Mouse (Mus musculus): ENCODE results near the gene Ofd1. TPM values are rescaled to one million over a fixed set of nuclear protein-coding genes. Genes with fewer than 3 reads are reported as not detected.

Ofd1 gene
- total RNA-seq, 2 experiments from 2014 or later: 0.77 to 5.5 TPM

DNA sequence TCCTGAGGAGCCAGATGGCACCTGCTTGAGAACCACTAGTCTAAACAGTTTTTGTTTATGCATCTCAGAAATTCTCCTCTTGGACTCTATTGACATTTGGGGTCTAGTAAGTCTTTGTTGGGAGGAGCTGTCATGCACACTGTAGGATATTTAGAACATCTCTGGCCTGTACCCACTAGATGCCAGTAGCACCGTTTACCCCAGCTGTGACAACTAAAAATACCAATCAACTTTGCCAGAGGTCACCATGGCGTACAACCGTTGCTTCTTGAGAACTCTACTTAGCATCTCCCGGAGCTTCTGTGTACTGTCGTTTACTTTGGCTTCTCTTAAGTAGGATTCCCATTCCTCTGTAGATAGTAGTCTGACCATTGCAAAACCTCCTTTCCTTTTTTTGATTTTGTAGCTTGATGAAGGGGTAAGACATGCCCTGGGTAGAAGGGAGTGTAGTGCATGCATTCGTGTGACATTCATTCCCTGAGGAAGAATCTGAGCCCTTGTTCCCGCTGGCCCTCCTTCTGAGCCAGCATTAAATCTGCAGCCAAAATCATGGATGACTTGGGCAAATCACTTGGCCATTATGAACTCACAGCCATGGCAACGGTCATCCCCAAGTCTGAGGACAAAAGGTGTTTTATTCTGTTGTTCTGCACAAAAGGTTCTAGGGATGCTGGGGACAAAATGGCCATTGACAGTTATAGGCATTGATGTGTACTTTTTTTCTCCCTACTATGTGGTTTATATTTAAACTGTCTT lies 74.9 kb downstream of the Ofd1 start:
- ATAC-seq (replicated peaks; ENCODE audit: low FRiP score, poor library complexity, severe bottlenecking): no peak

DNA sequence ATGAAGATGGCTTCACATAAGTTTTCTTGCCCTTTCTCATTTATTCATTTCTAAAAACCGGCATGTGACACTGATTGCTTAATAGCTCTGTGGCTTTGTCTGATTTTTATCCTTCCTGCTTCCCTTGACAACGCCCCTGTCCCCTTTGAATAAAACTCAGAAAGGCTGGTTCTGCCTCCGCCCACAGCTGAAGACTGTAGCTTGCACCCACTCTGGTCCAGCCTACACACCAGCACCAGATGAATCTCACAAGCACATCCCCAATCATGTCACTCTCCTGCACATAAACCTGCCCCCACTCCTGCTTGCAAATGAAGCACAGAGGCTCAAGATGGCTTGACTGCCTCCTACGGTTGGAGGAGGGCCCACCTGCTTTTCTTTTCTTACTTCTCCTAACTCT lies 80.0 kb downstream of the Ofd1 start:
- no peak for ATAC-seq (replicated peaks; ENCODE audit: low FRiP score, poor library complexity, severe bottlenecking)

DNA sequence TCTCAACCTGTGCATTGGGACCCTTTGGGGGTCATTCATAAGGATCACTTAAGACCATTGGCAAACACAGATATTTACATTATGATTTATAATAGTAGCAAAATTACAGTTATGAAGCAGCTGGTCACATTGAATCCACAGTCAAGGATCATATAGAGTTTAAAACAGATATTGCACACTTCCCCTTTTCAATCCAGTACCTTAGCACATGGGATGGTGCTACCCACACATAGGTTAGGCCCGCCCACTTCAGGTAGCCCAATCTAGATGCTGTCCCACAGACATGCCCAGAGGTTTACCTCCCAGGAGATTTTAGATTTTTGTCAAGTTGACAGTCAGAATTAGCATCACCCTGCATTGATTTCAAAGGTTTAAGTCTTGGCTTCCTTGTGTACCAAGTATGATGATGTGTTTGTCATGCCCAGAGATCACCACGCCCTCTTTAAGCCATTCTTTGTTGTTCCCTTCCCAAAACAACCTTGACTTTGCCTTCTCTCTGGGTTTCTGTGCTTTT lies 80.5 kb downstream of the Ofd1 start:
- no peak for ATAC-seq (replicated peaks; ENCODE audit: low FRiP score, poor library complexity, severe bottlenecking)

GRCm38 (mm10) chrX:166358955-166359354 lies 81.5 kb downstream of the Ofd1 start:
- ATAC-seq (replicated peaks; ENCODE audit: low FRiP score, poor library complexity, severe bottlenecking): no peak

GRCm38 (mm10) chrX:166356276-166356675 lies 84.2 kb downstream of the Ofd1 start:
- ATAC-seq (replicated peaks; ENCODE audit: low FRiP score, poor library complexity, severe bottlenecking): no peak

- no peak for ATAC-seq (replicated peaks; ENCODE audit: low FRiP score, poor library complexity, severe bottlenecking)
Measured at GRCm38 (mm10) chrX:166354913-166355312, 85.6 kb downstream of the Ofd1 start.

DNA sequence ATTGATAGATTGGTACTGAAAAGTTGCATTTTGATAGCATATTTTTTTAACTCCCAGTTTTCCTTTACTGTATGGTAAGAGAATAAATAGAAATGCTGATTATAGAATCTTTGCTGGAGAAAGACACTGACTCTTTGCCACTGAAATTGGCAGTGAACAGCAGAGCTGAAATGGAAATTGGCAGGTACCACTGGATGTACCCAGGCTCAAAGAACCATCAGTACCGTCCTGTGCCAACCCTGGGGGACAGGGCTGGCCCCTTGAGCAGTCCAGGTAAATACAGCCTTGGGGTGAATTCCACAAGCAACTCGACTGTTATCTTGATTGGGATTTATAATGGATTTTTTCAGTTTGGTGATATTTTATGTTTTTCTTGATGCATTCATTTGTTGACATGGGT lies 87.1 kb downstream of the Ofd1 start:
- no peak for ATAC-seq (replicated peaks; ENCODE audit: low FRiP score, poor library complexity, severe bottlenecking)

- ATAC-seq (replicated peaks; ENCODE audit: low FRiP score, poor library complexity, severe bottlenecking): no peak
Measured at GRCm38 (mm10) chrX:166351790-166352189, 88.7 kb downstream of the Ofd1 start.

- ATAC-seq (replicated peaks; ENCODE audit: low FRiP score, poor library complexity, severe bottlenecking): no peak
Measured at GRCm38 (mm10) chrX:166348634-166349033, 91.9 kb downstream of the Ofd1 start.

- no peak for ATAC-seq (replicated peaks; ENCODE audit: low FRiP score, poor library complexity, severe bottlenecking)
Measured at GRCm38 (mm10) chrX:166348086-166348485, 92.4 kb downstream of the Ofd1 start.

DNA sequence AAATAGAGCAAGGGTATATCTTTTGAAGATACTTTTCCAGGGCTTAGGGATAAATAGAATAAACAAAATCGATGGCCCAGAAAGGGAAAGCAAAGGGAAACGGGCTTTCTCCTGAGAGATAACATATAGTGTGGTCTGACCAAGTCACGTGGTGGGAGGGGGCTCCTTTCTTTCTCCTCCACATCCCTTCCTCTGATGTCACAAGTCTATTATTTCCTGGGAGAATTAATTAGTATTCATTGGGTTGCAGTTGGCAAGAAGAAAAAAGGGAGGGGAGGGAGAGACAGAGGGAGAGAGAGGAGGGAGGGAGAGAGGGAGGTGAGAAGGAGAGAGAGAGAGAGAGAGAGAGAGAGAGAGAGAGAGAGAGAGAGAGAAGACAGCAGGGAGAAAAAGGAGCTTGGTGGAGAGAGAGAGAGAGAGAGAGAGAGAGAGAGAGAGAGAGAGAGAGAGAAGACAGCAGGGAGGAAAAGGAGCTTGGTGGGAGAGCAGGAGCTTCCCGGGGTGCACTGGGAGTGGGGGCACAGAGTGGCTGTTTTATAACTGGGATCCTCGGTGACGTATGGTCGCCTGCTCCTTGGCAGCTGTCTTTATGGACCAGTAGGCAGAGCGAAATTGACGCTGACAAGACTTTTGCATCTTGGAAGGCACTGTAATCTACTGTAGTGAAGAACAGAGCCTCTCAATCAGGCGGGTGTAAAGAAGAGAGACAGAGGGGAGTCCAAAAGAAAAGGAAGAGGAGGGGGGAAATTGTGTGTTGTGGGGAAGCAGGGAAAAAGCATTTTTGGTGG lies 96.1 kb downstream of the Ofd1 start:
- no peak for ATAC-seq (replicated peaks; ENCODE audit: low FRiP score, poor library complexity, severe bottlenecking)

DNA sequence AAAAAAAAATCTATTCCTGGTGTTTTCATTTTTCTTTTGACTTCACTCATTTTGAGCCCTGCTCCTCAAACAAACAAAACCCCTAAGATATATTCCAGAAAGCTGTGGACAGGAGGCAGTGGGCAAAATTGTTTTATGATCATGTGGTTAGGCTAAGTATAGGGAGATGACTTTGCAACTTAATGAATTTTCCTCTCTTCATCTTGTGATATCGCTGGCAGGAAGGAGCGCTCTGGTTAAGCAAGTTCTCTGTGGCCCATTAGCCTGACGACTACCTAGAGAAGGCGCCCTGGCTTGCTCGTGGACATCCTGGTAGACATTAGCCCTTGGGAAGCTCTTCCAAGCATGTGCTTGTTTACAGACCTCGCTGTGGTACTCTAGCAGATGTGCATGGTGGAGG lies 98.7 kb downstream of the Ofd1 start:
- ATAC-seq (replicated peaks; ENCODE audit: low FRiP score, poor library complexity, severe bottlenecking): no peak

Other genes starting within 250 kb of the Ofd1 start
- not detected in 2 replicates for gene Gpm6b, start 201.8 kb downstream of the Ofd1 start, total RNA-seq (2015; ENCODE audit: low replicate concordance)
- gene Gpm6b, start 201.8 kb downstream of the Ofd1 start, total RNA-seq (2017; ENCODE audit: low replicate concordance): 0.09 TPM in 1 of 2 replicates, not detected in the other
- 5.4 and 30.6 TPM in 2 replicates for gene Trappc2, start 130 bp downstream of the Ofd1 start, total RNA-seq (2015; ENCODE audit: low replicate concordance)
- 8.1 and 9.6 TPM in 2 replicates for gene Trappc2, start 130 bp downstream of the Ofd1 start, total RNA-seq (2017; ENCODE audit: low replicate concordance)
- 8.4 and 20.2 TPM in 2 replicates for gene Rab9, start 39.2 kb upstream of the Ofd1 start, total RNA-seq (2015; ENCODE audit: low replicate concordance)
- gene Rab9, start 39.2 kb upstream of the Ofd1 start, total RNA-seq (2017; ENCODE audit: low replicate concordance): 12.0 and 21.6 TPM in 2 replicates
- gene Tceanc, start 77.9 kb upstream of the Ofd1 start, total RNA-seq (2015; ENCODE audit: low replicate concordance): 2.1 and 7.7 TPM in 2 replicates
- gene Tceanc, start 77.9 kb upstream of the Ofd1 start, total RNA-seq (2017; ENCODE audit: low replicate concordance): 2.1 and 5.8 TPM in 2 replicates
- gene Egfl6, start 145.0 kb upstream of the Ofd1 start, total RNA-seq (2015; ENCODE audit: low replicate concordance): not detected in 2 replicates
- not detected in 2 replicates for gene Egfl6, start 145.0 kb upstream of the Ofd1 start, total RNA-seq (2017; ENCODE audit: low replicate concordance)